Mouse (Mus musculus) bone marrow macrophage, adult 2 months (primary cell): ENCODE measurements at regions not wholly inside any gene's neighbourhood (a gene's known extent, or its start where the extent isn't known, plus 50 kb on each side); places are given as distances from the start of the nearest gene placed in this dataset.

Experiments used
- CTCF ChIP-seq: IDR thresholded peaks from 2 replicates; pipeline ENCODE4 v1.5.1; 2012; ENCODE audit warnings: low read depth, mild to moderate bottlenecking, low read length, moderate library complexity
- POLR2A ChIP-seq: IDR thresholded peaks from 2 replicates; pipeline ENCODE4 v1.6.1; 2012; ENCODE audit warnings: mild to moderate bottlenecking, low read depth, low read length, borderline replicate concordance

- TF ChIP-seq POLR2A = no peak
- no peak for TF ChIP-seq CTCF
These were observed 52.0 kb upstream of the Rgmb start for GRCm38 (mm10) chr17:15882803-15883202.
